Mouse (Mus musculus): ENCODE measurements around the gene Ctps2. TPM values are rescaled to one million over a fixed set of nuclear protein-coding genes. Genes with fewer than 3 reads are reported as not detected.

The Ctps2 gene
- total RNA-seq (2012; rRNA removed): 18.9 and 23.3 TPM in 2 replicates
- 26.4 and 36.9 TPM in 2 replicates for total RNA-seq (2014; rRNA removed)
- polyA plus RNA-seq (2012; ENCODE audit: insufficient read length, low read depth): 22.3 and 29.4 TPM in 2 replicates

GRCm38 (mm10) chrX:162900938-162901337 is at the start of gene Ctps2:
Gene Ctps2 (plus strand): TSS chrX:162901238.
- H3K4me1 ChIP-seq (ENCODE audit: control insufficient read depth in 1 of 2, insufficient read depth in 2 of 2): peaks cover 0 to 3% of the 10 kb centered on the region in 2 experiments; a peak in 1 of 4 replicates
- in situ Hi-C loops (cut with MboI; ENCODE audit: low pct_ligation_motif_present, low pct_unique_long_range_greater_than_20kb, low sequenced_read_pairs): loop anchor here (25.0 kb wide), 1 partner anchor 236 kb away; no protein-coding TSS in a partner anchor

GRCm38 (mm10) chrX:162868294-162868965 is 32.6 kb upstream of the Ctps2 start:
- Histone ChIP-seq H3K9me3 (replicated peaks; ENCODE audit: low read length) (no peaks in the 10 kb centered on the region), H3K4me2 (ENCODE audit: insufficient read depth, low read depth, poor library complexity, severe bottlenecking) (no peak overlapping the region), H3K4me1 (ENCODE audit: control insufficient read depth in 1 of 2, insufficient read depth in 2 of 2) (no peaks in the 10 kb centered on the region), H3K27ac (ENCODE audit: insufficient read depth, low read depth) (no peak overlapping the region), H3K9ac (ENCODE audit: insufficient read depth, low read depth) (no peak overlapping the region), H3K36me3 (replicated peaks in 1 of 2; ENCODE audit: control insufficient read depth in 1 of 2, insufficient read depth in 1 of 2, low read length in 1 of 2) (peaks cover 11 to 26% of the 10 kb centered on the region in 2 experiments), H3K79me2 (replicated peaks; ENCODE audit: control insufficient read depth, extremely low read depth, insufficient read depth, poor library complexity, severe bottlenecking) (no peaks in the 10 kb centered on the region), H3K4me3 (replicated peaks in 1 of 3; ENCODE audit: low read depth in 2 of 3, low read length in 2 of 3, poor library complexity in 1 of 3) (no peak overlapping the region), H3K27me3 (replicated peaks) (no peaks in the 10 kb centered on the region)
- no peak for DNase-seq (ENCODE audit: extremely low read depth)
- TF ChIP-seq USF1 (IDR thresholded peaks at IDR 0.05; ENCODE audit: low read depth, low read length) (no peak), UBTF (IDR thresholded peaks at IDR 0.05; ENCODE audit: low read depth, low read length) (no peak), MAZ (IDR thresholded peaks at IDR 0.05; ENCODE audit: low read depth, low read length) (no peak)
- dilution Hi-C loops (cut with MboI; ENCODE audit: extremely low pct_ligation_motif_present, extremely low pct_unique_long_range_greater_than_20kb, low sequenced_read_pairs): no loop called here
- in situ Hi-C loops (cut with MboI; ENCODE audit: low pct_ligation_motif_present, low pct_unique_long_range_greater_than_20kb, low sequenced_read_pairs): loop anchor here (25.0 kb wide), 1 partner anchor 356 kb away; no protein-coding TSS in a partner anchor

More at GRCm38 (mm10) chrX:162900938-162901337, at the start of gene Ctps2:
- H3K4me3 ChIP-seq (replicated peaks in 1 of 3; ENCODE audit: low read depth in 2 of 3, low read length in 2 of 3, poor library complexity in 1 of 3): peak within 1 kb of the TSS; percentile 66 to 69 (median 68)
- no peak for DNase-seq (ENCODE audit: extremely low read depth)
- H3K27me3 ChIP-seq (replicated peaks): no peaks in the 10 kb centered on the region
- H3K9ac ChIP-seq (ENCODE audit: insufficient read depth, low read depth): peak within 1 kb of the TSS; percentile 49
- H3K36me3 ChIP-seq (replicated peaks in 1 of 2; ENCODE audit: control insufficient read depth in 1 of 2, insufficient read depth in 1 of 2, low read length in 1 of 2): peaks cover 0 to 7% of the 10 kb centered on the region in 2 experiments
- H3K9me3 ChIP-seq (replicated peaks; ENCODE audit: low read length): no peaks in the 10 kb centered on the region
- H3K4me2 ChIP-seq (ENCODE audit: insufficient read depth, low read depth, poor library complexity, severe bottlenecking): peak within 1 kb of the TSS; percentile 9; the same call in 1 of the 2 replicates
- no peak for TF ChIP-seq GABPA (IDR thresholded peaks at IDR 0.05; ENCODE audit: insufficient replicate concordance, low read depth, low read length)
- no peaks in the 10 kb centered on the region; the same call in 1 of the 2 replicates for H3K79me2 ChIP-seq (replicated peaks; ENCODE audit: control insufficient read depth, extremely low read depth, insufficient read depth, poor library complexity, severe bottlenecking)
- dilution Hi-C loops (cut with MboI; ENCODE audit: extremely low pct_ligation_motif_present, extremely low pct_unique_long_range_greater_than_20kb, low sequenced_read_pairs): no loop called here
- H3K27ac ChIP-seq (ENCODE audit: insufficient read depth, low read depth): peak within 1 kb of the TSS; percentile 79

- H3K79me2 ChIP-seq (replicated peaks; ENCODE audit: control insufficient read depth, extremely low read depth, insufficient read depth, poor library complexity, severe bottlenecking): no peaks in the 10 kb centered on the region
- no peaks in the 10 kb centered on the region for H3K4me1 ChIP-seq (ENCODE audit: control insufficient read depth in 1 of 2, insufficient read depth in 2 of 2)
- in situ Hi-C loops (cut with MboI; ENCODE audit: low pct_ligation_motif_present, low pct_unique_long_range_greater_than_20kb, low sequenced_read_pairs): loop anchor here (25.0 kb wide), 1 partner anchor 360 kb away; no protein-coding TSS in a partner anchor
- H3K36me3 ChIP-seq (replicated peaks in 1 of 2; ENCODE audit: control insufficient read depth in 1 of 2, insufficient read depth in 1 of 2, low read length in 1 of 2): peaks cover 11 to 19% of the 10 kb centered on the region in 2 experiments
- H3K4me3 ChIP-seq (replicated peaks in 1 of 3; ENCODE audit: low read depth in 2 of 3, low read length in 2 of 3, poor library complexity in 1 of 3): no peak overlapping the region
- H3K27ac ChIP-seq (ENCODE audit: insufficient read depth, low read depth): no peak overlapping the region
- H3K4me2 ChIP-seq (ENCODE audit: insufficient read depth, low read depth, poor library complexity, severe bottlenecking): no peak overlapping the region
- no peaks in the 10 kb centered on the region for H3K27me3 ChIP-seq (replicated peaks)
- H3K9ac ChIP-seq (ENCODE audit: insufficient read depth, low read depth): no peak overlapping the region
- peak; percentile 17 for DNase-seq (ENCODE audit: extremely low read depth)
- dilution Hi-C loops (cut with MboI; ENCODE audit: extremely low pct_ligation_motif_present, extremely low pct_unique_long_range_greater_than_20kb, low sequenced_read_pairs): no loop called here
- H3K9me3 ChIP-seq (replicated peaks; ENCODE audit: low read length): no peaks in the 10 kb centered on the region
- TF ChIP-seq E2F4 (IDR thresholded peaks at IDR 0.05; ENCODE audit: insufficient replicate concordance, low read depth, low read length) (no peak), ZMIZ1 (IDR thresholded peaks at IDR 0.05; ENCODE audit: low read depth, low read length) (no peak), USF1 (IDR thresholded peaks at IDR 0.05; ENCODE audit: low read depth, low read length) (no peak), SMC3 (IDR thresholded peaks at IDR 0.05; ENCODE audit: low read depth, low read length) (peak; percentile 34), CHD2 (IDR thresholded peaks at IDR 0.05; ENCODE audit: low read length) (no peak), RCOR1 (conservative IDR thresholded peaks at IDR 0.05; ENCODE audit: low read depth, low read length) (no peak), BHLHE40 (IDR thresholded peaks at IDR 0.05; ENCODE audit: low read depth, low read length) (no peak), IRF4 (IDR thresholded peaks at IDR 0.05; ENCODE audit: low read depth, low read length) (no peak), MAX (IDR thresholded peaks at IDR 0.05; ENCODE audit: low read length) (no peak), JUN (IDR thresholded peaks at IDR 0.05; ENCODE audit: insufficient read depth, low read depth, low read length) (no peak), TBP (conservative IDR thresholded peaks at IDR 0.05; ENCODE audit: low read depth, low read length) (no peak), EP300 (IDR thresholded peaks at IDR 0.05; ENCODE audit: low read length) (no peak), MYC (IDR thresholded peaks at IDR 0.05; ENCODE audit: low read depth, low read length) (no peak), CTCF (conservative IDR thresholded peaks at IDR 0.05 in 1 of 2, IDR thresholded peaks at IDR 0.05 in 1 of 2; ENCODE audit: low read depth in 2 of 2, low read length in 2 of 2) (peak; percentile 61 to 71), RAD21 (IDR thresholded peaks at IDR 0.05; ENCODE audit: low read depth, low read length) (peak; percentile 45), MEF2A (IDR thresholded peaks at IDR 0.05; ENCODE audit: borderline replicate concordance, low read depth, low read length) (no peak), ETS1 (conservative IDR thresholded peaks at IDR 0.05; ENCODE audit: low read depth, low read length) (no peak), ZKSCAN1 (IDR thresholded peaks at IDR 0.05; ENCODE audit: borderline replicate concordance, low read depth, low read length) (no peak)
Observed at GRCm38 (mm10) chrX:162871734-162872517, 29.1 kb upstream of the Ctps2 start.

Measured in CH12.LX (cell line).